Mouse (Mus musculus): ENCODE data around the gene Kcnmb2.

DNA sequence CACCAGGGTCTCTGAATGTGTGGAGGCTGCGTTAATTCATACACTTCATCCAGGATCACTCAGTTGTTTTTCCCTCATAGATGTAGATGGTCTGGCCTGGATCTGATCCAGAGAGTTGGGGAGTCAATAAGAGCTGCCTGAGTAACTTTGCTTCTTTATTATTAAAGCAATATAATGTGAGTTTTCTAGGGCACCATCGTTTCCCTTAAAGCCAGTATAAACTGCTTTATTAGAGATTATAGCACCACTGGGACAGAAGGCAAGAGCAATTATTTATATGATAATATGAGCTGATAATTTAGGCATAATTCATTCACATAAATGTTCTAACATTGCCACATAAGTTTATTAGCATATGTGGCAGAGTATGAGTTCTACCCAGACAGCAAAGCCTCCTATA is 52.7 kb downstream of the Kcnmb2 start:
- no peak for TF ChIP-seq CTCF (IDR thresholded peaks at IDR 0.05; ENCODE audit: low read depth)
- no peak for TF ChIP-seq EP300 (optimal IDR thresholded peaks at IDR 0.05)
